Mouse (Mus musculus): ENCODE data around the gene Mgst2.

- TF ChIP-seq CTCF (IDR thresholded peaks at IDR 0.05; ENCODE audit: insufficient read depth, low read depth, low read length): no peak
- no peak for TF ChIP-seq POLR2A (IDR thresholded peaks at IDR 0.05; ENCODE audit: insufficient read depth, low read depth, low read length)
These were observed 28.2 kb upstream of the Mgst2 start for GRCm38 (mm10) chr3:51631971-51632370.
